Mouse (Mus musculus) testis, adult 2 months (tissue): ENCODE measurements at regions not wholly inside any gene's neighbourhood (a gene's known extent, or its start where the extent isn't known, plus 50 kb on each side); places are given as distances from the start of the nearest gene placed in this dataset.
A peak's percentile ranks its signal among the peaks of the same experiment; 100 is the strongest.

Experiments
- H3K27ac ChIP-seq: fragments of 200-500 bp; 2 replicates; pipeline ENCODE4 v1.5.1; 2012; ENCODE audit warnings: low read depth, low read length; ENCODE audit not compliant: control insufficient read depth, insufficient read depth
- H3K27me3 ChIP-seq: fragments of 200-500 bp; 2 replicates; pipeline ENCODE4 v1.6.1; 2012; ENCODE audit warnings: mild to moderate bottlenecking, low read length, moderate library complexity; ENCODE audit not compliant: control insufficient read depth, insufficient read depth
- H3K36me3 ChIP-seq: fragments of 200-500 bp; 2 replicates; pipeline ENCODE4 v1.6.1; 2012; ENCODE audit warnings: mild to moderate bottlenecking, low read length; ENCODE audit not compliant: control insufficient read depth, insufficient read depth
- H3K4me1 ChIP-seq: fragments of 200-500 bp; 2 replicates; pipeline ENCODE4 v1.6.1; 2012; ENCODE audit warnings: low read length; ENCODE audit not compliant: control insufficient read depth, insufficient read depth
- H3K4me3 ChIP-seq: fragments of 200-500 bp; 2 replicates; pipeline ENCODE4 v1.5.1; 2012; ENCODE audit warnings: low read depth, mild to moderate bottlenecking, low read length, moderate library complexity, mixed read lengths; ENCODE audit not compliant: control insufficient read depth
- CTCF ChIP-seq: fragments of 200-500 bp; IDR thresholded peaks from 2 replicates; pipeline ENCODE4 v1.5.1; 2012; ENCODE audit warnings: low read depth, mild to moderate bottlenecking, inconsistent platforms, low read length, moderate library complexity; ENCODE audit not compliant: control insufficient read depth, insufficient read depth, insufficient replicate concordance
- POLR2A ChIP-seq: fragments of 200-500 bp; IDR thresholded peaks from 2 replicates; pipeline ENCODE4 v1.6.1; 2012; ENCODE audit warnings: low read depth, mild to moderate bottlenecking, inconsistent platforms, low read length, moderate library complexity; ENCODE audit not compliant: control insufficient read depth

- Histone ChIP-seq H3K27ac (no peak overlapping the region), H3K36me3 (no peaks in the 10 kb centered on the region), H3K27me3 (no peaks in the 10 kb centered on the region), H3K4me1 (no peaks in the 10 kb centered on the region), H3K4me3 (no peak overlapping the region)
- TF ChIP-seq CTCF, result no peak
- TF ChIP-seq POLR2A, result no peak
Measured at GRCm38 (mm10) chr4:66586166-66586565, 181.8 kb upstream of the Astn2 start.

DNA sequence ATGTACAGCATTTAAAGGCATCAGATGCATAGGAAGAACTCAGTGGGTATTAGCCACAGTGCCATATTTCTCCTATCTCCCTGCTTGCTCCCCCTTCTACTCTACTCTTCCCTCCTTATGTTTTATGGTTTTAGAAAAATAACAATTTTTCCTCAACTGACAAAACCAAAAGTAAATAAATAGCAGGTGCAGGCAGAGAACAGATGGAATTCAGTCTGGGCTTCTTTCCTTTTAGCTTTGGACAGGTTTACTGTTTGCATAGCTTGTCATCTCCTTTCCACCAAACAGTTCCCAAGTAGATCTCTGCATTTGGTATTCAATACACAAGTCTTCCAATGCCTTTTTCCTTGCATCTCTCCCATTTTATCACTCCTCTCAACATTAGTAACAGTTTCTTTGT, 152.5 kb upstream of the Astn2 start:
- H3K27ac ChIP-seq, result no peak overlapping the region
- TF ChIP-seq POLR2A (no peak), CTCF (no peak)
- H3K36me3 ChIP-seq, result no peaks in the 10 kb centered on the region
- no peaks in the 10 kb centered on the region for H3K27me3 ChIP-seq
- H3K4me1 ChIP-seq, result no peaks in the 10 kb centered on the region
- no peak overlapping the region for H3K4me3 ChIP-seq

- no peaks in the 10 kb centered on the region for H3K27me3 ChIP-seq
- TF ChIP-seq POLR2A (no peak), CTCF (no peak)
- H3K4me1 ChIP-seq, result no peaks in the 10 kb centered on the region
- no peak overlapping the region for H3K27ac ChIP-seq
- H3K4me3 ChIP-seq, result no peak overlapping the region
- H3K36me3 ChIP-seq, result no peaks in the 10 kb centered on the region
Measured at GRCm38 (mm10) chr4:66550306-66551104, 146.1 kb upstream of the Astn2 start.

DNA sequence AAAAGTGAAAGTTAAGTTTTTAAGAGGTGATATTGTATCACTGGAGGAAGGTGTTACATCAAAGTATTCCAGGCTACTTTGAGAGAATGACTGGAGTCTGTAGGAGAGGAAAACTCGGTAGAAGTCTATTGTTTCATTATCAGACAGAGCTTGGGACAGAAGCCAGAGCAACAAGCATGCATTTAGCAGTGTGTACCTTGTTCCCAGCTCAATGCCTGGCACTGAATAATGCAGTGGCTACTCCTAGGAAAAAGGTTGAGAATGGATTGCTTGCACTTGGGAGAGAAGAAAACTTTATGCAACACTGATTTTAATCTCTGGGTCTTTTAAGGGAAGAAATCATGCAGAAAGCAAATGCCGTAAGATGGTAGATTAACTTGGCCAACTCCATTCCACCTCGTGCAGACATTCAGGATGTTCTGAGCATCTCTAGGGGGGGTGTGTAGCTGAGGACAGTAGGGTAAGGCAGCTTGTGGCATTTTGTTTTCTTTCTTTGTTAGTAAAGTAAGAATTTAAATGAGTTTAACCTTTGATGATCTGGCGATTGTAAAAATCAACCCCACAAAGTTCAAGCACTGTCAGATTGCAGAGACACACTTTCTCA, 138.5 kb upstream of the Astn2 start:
- no peak overlapping the region for H3K4me3 ChIP-seq
- H3K27me3 ChIP-seq, result no peaks in the 10 kb centered on the region
- no peak overlapping the region for H3K27ac ChIP-seq
- TF ChIP-seq CTCF (no peak), POLR2A (no peak)
- no peaks in the 10 kb centered on the region for H3K4me1 ChIP-seq
- H3K36me3 ChIP-seq, result no peaks in the 10 kb centered on the region

GRCm38 (mm10) chr4:66524456-66524855, 120.0 kb upstream of the Astn2 start:
- TF ChIP-seq CTCF (no peak), POLR2A (no peak)
- Histone ChIP-seq H3K36me3 (no peaks in the 10 kb centered on the region), H3K4me1 (no peaks in the 10 kb centered on the region), H3K27ac (no peak overlapping the region), H3K4me3 (no peak overlapping the region), H3K27me3 (no peaks in the 10 kb centered on the region)

DNA sequence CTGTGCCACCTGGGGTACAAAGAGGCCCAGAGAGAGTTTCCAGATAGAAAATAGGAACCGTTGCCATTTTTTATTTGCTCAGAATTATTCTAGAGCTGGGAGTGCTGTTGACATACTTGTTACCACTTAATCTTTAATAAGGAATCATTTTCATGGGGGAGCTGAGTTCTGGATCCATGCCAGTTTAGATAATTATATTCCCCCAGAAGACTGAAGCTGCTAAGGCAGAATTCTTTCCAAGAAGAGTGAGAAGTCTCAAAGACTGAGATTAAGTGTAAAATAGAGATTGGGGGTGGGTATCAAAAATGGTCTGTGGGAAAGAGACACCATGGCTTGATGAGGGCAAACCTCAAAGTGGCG, 119.5 kb upstream of the Astn2 start:
- H3K4me3 ChIP-seq, result no peak overlapping the region
- no peaks in the 10 kb centered on the region for H3K36me3 ChIP-seq
- H3K27ac ChIP-seq, result no peak overlapping the region
- TF ChIP-seq POLR2A (no peak), CTCF (no peak)
- no peaks in the 10 kb centered on the region for H3K4me1 ChIP-seq
- H3K27me3 ChIP-seq, result no peaks in the 10 kb centered on the region

- H3K4me3 ChIP-seq, result no peak overlapping the region
- H3K27me3 ChIP-seq, result no peaks in the 10 kb centered on the region
- TF ChIP-seq POLR2A (no peak), CTCF (peak; percentile 57; the same call in 1 of the 2 replicates)
- H3K4me1 ChIP-seq, result no peaks in the 10 kb centered on the region
- H3K36me3 ChIP-seq, result no peaks in the 10 kb centered on the region
- H3K27ac ChIP-seq, result no peak overlapping the region
Measured at GRCm38 (mm10) chr4:66523238-66523885, 119.0 kb upstream of the Astn2 start.
